Mouse (Mus musculus) colon, adult 2 months (tissue): Measurements from ENCODE around the gene Olfr284. TPM values are rescaled to one million over a fixed set of nuclear protein-coding genes. Genes with fewer than 3 reads are reported as not detected.

ENCODE experiments used
- polyA plus RNA-seq: library from polyadenylated mRNA; depleted of rRNA; stranded (reverse); fragments of >200 nt; gene quantifications from 2 replicates; pipeline ENCODE4 v1.2.3, GENCODE M21; 2012; rRNA removed

Gene Olfr284
- not detected in 2 replicates for polyA plus RNA-seq

GRCm38 (mm10) chr15:98340887-98341286, at the start of gene Olfr284:
Olfr284 (minus strand) TSS chr15:98340987.

GRCm38 (mm10) chr15:98380846-98381245, 40.1 kb upstream of the Olfr284 start, which contains the start of gene Olfr283:
Olfr283 (minus strand) TSS chr15:98380946.

GRCm38 (mm10) chr15:98317177-98317724, 23.5 kb downstream of the Olfr284 start, which contains the start of gene Olfr285:
Olfr285 (minus strand) TSS chr15:98317353.

GRCm38 (mm10) chr15:98295628-98296551, 44.9 kb downstream of the Olfr284 start, which contains the start of gene Zfp641:
Zfp641 (minus strand) TSS chr15:98296161.

Other genes with a start within 250 kb of the Olfr284 start
- gene Pfkm, start 248.4 kb downstream of the Olfr284 start, polyA plus RNA-seq, result 12.9 and 13.2 TPM in 2 replicates
- 6.2 and 6.8 TPM in 2 replicates for gene Senp1, start 247.2 kb downstream of the Olfr284 start, polyA plus RNA-seq
- gene Asb8, start 175.4 kb downstream of the Olfr284 start, polyA plus RNA-seq, result 44.3 and 46.2 TPM in 2 replicates
- 0.78 and 1.1 TPM in 2 replicates for gene Ccdc184, start 173.8 kb downstream of the Olfr284 start, polyA plus RNA-seq
- gene Olfr288, start 145.4 kb downstream of the Olfr284 start, polyA plus RNA-seq, result not detected in 2 replicates
- not detected in 2 replicates for gene Gm44579, start 120.0 kb downstream of the Olfr284 start, polyA plus RNA-seq
- gene Olfr287, start 119.9 kb downstream of the Olfr284 start, polyA plus RNA-seq, result 0.24 TPM in 2 replicates
- 0.21 TPM in 1 of 2 replicates, not detected in the other for gene Olfr286, start 106.5 kb downstream of the Olfr284 start, polyA plus RNA-seq
- not detected in 2 replicates for gene H1fnt, start 83.7 kb downstream of the Olfr284 start, polyA plus RNA-seq
- gene Zfp641, start 44.8 kb downstream of the Olfr284 start, polyA plus RNA-seq, result 0.45 and 0.62 TPM in 2 replicates
- gene Olfr285, start 23.6 kb downstream of the Olfr284 start, polyA plus RNA-seq, result not detected in 2 replicates
- gene Olfr283, start 40.0 kb upstream of the Olfr284 start, polyA plus RNA-seq, result not detected in 2 replicates
- gene Olfr282, start 90.2 kb upstream of the Olfr284 start, polyA plus RNA-seq, result not detected in 2 replicates
- not detected in 2 replicates for gene Olfr281, start 111.6 kb upstream of the Olfr284 start, polyA plus RNA-seq
- not detected in 2 replicates for gene OR5BS1P, start 128.9 kb upstream of the Olfr284 start, polyA plus RNA-seq
- not detected in 2 replicates for gene Lalba, start 141.7 kb upstream of the Olfr284 start, polyA plus RNA-seq
- gene Olfr279, start 151.4 kb upstream of the Olfr284 start, polyA plus RNA-seq, result not detected in 2 replicates
- 23.5 and 24.8 TPM in 2 replicates for gene Kansl2, start 193.3 kb upstream of the Olfr284 start, polyA plus RNA-seq
- gene Ccnt1, start 229.9 kb upstream of the Olfr284 start, polyA plus RNA-seq, result 6.0 and 6.3 TPM in 2 replicates
- 0.43 TPM in 1 of 2 replicates, not detected in the other for gene 4930415O20Rik, start 230.0 kb upstream of the Olfr284 start, polyA plus RNA-seq